Mouse (Mus musculus) adrenal gland, adult 10 weeks (tissue): ENCODE data around the gene Vmn1r81. TPM values are rescaled to one million over a fixed set of nuclear protein-coding genes. Genes with fewer than 3 reads are reported as not detected.

Experiments
- polyA plus RNA-seq: library from polyadenylated mRNA; stranded (reverse); fragments of 350-450 nt; fragmentation: Illumina TruSeq; extraction: RNeasy Lipid Tissue Mini Kit (QIAGEN cat#74804); gene quantifications from one replicate; pipeline ENCODE4 v1.2.3, GENCODE M21; 2014; ENCODE audit warnings: low read depth, low replicate concordance

The Vmn1r81 gene
- not detected for polyA plus RNA-seq

GRCm38 (mm10) chr7:12268169-12268568 is at the start of gene Vmn1r81:
Gene Vmn1r81 (minus strand): TSS chr7:12268269.

GRCm38 (mm10) chr7:12300130-12300529 is 32.1 kb upstream of the Vmn1r81 start, which contains the start of gene Vmn1r82:
Gene Vmn1r82 (plus strand): TSS chr7:12300430.

Other genes starting within 250 kb of the Vmn1r81 start
- not detected for gene Vmn1r77, start 231.5 kb downstream of the Vmn1r81 start, polyA plus RNA-seq
- gene Vmn1r78, start 118.0 kb downstream of the Vmn1r81 start, polyA plus RNA-seq, result not detected
- gene Vmn1r79, start 97.0 kb downstream of the Vmn1r81 start, polyA plus RNA-seq, result not detected
- not detected for gene Vmn1r80, start 79.0 kb downstream of the Vmn1r81 start, polyA plus RNA-seq
- gene Vmn1r82, start 32.2 kb upstream of the Vmn1r81 start, polyA plus RNA-seq, result not detected
- not detected for gene Vmn1r83, start 61.2 kb upstream of the Vmn1r81 start, polyA plus RNA-seq
- not detected for gene Vmn1r84, start 101.0 kb upstream of the Vmn1r81 start, polyA plus RNA-seq
- gene Zfp551, start 154.5 kb upstream of the Vmn1r81 start, polyA plus RNA-seq, result 5.2 TPM
- gene Zfp606, start 210.0 kb upstream of the Vmn1r81 start, polyA plus RNA-seq, result 29.6 TPM
- gene 2900092C05Rik, start 244.2 kb upstream of the Vmn1r81 start, polyA plus RNA-seq, result not detected